Mouse (Mus musculus) kidney, adult 2 months (tissue): ENCODE measurements around the gene 4930469K13Rik. TPM values are rescaled to one million over a fixed set of nuclear protein-coding genes. Genes with fewer than 3 reads are reported as not detected.

Experiments used
- DNase-seq: peaks from one replicate; pipeline ENCODE4 v3.0.0; 2021
- H3K27ac ChIP-seq: fragments of 200-500 bp; 2 replicates; pipeline ENCODE4 v1.5.1; 2012; ENCODE audit warnings: low read depth, low read length, control low read depth, inconsistent platforms; ENCODE audit not compliant: insufficient read depth
- H3K27me3 ChIP-seq: fragments of 200-500 bp; replicated peaks from 2 replicates; pipeline ENCODE4 v1.6.1; 2012; ENCODE audit warnings: mild to moderate bottlenecking, moderate library complexity, low read length, inconsistent platforms; ENCODE audit not compliant: control insufficient read depth, insufficient read depth
- H3K36me3 ChIP-seq: fragments of 200-500 bp; 2 replicates; pipeline ENCODE4 v1.6.1; 2012; ENCODE audit warnings: mild to moderate bottlenecking, moderate library complexity, low read length, inconsistent platforms; ENCODE audit not compliant: control insufficient read depth, insufficient read depth
- H3K4me1 ChIP-seq: fragments of 200-500 bp; 2 replicates; pipeline ENCODE4 v1.6.1; 2011; ENCODE audit warnings: low read length; ENCODE audit not compliant: control insufficient read depth, insufficient read depth
- H3K4me3 ChIP-seq: fragments of 200-500 bp; 2 replicates; pipeline ENCODE4 v1.5.1; 2011; ENCODE audit warnings: mild to moderate bottlenecking, low read depth, low read length, control low read depth; ENCODE audit not compliant: insufficient read depth
- CTCF ChIP-seq: fragments of 200-500 bp; conservative IDR thresholded peaks from 2 replicates; pipeline ENCODE4 v1.5.1; 2011; ENCODE audit warnings: low read depth, mild to moderate bottlenecking, control low read depth, low read length, moderate library complexity, mixed read lengths; ENCODE audit not compliant: insufficient read depth, insufficient read length
- POLR2A ChIP-seq: fragments of 200-500 bp; IDR thresholded peaks from one replicate; pipeline ENCODE4 v1.6.1; 2011; ENCODE audit warnings: low read depth, low read length, control low read depth
- WGBS: fragments of 180-500 bp; shearing (Covaris S2); methylation state at CpG from one replicate; pipeline ENCODE4 v1.1.7; 2018; 5-methylcytosine and 5-hydroxymethylcytosine counted together
- polyA plus RNA-seq: library from polyadenylated mRNA; depleted of rRNA; stranded (reverse); fragments of >200 nt; gene quantifications from 2 replicates; pipeline ENCODE4 v1.2.3, GENCODE M21; 2012

The 4930469K13Rik gene
- polyA plus RNA-seq, 1 experiment = 3.5 TPM

DNA sequence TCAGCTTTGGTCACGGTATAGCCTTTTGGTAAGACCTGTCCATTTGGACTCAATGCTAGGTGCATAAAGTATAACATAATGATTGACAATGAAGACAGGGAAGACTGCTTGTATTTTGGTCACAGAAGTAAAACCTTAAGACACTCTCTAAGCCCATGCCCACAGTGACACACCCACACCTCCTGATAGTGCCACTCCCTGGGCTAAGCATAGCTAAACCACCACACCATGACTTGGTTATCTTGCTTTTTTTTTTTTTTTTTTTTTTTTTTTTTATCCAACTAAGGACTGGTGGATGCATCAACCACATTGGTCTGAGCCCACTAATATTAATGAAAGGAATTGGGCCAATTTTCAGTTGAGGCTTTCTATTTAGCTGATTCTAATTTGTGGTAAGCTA lies 10.9 kb upstream of the 4930469K13Rik start:
- no peak overlapping the region for H3K4me3 ChIP-seq
- H3K36me3 ChIP-seq = no peaks in the 10 kb centered on the region
- DNase-seq = no peak
- H3K27me3 ChIP-seq = no peaks in the 10 kb centered on the region
- WGBS = 97% methylated on average over 1 of the region's 1 CpGs
- H3K27ac ChIP-seq = no peak overlapping the region
- TF ChIP-seq CTCF (no peak), POLR2A (no peak)
- no peaks in the 10 kb centered on the region for H3K4me1 ChIP-seq

DNA sequence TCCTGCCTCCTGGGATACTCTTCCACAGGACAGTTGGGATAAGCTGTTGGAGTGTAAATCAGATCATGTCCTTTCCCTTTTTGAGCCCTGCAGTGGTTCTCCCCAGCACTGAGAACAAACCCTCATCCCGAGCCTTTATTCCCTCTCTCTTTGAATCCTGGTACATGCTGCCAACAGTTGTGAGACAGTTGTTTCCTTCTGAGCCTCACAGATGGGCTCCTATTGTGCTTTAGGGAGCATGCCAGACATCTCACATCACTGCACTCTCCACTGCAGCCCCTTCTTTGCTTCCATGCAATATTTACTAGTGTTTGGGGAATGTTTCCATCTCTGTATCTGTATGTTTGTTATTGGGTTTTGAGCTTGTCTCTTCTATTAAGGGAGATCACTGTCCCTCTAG lies 6.6 kb upstream of the 4930469K13Rik start:
- no peak overlapping the region for H3K27ac ChIP-seq
- 50% methylated on average over 1 of the region's 1 CpGs for WGBS
- H3K27me3 ChIP-seq = no peaks in the 10 kb centered on the region
- TF ChIP-seq CTCF (no peak), POLR2A (no peak)
- no peaks in the 10 kb centered on the region for H3K4me1 ChIP-seq
- no peaks in the 10 kb centered on the region for H3K36me3 ChIP-seq
- no peak for DNase-seq
- H3K4me3 ChIP-seq = no peak overlapping the region

- H3K27ac ChIP-seq = no peak overlapping the region
- no peaks in the 10 kb centered on the region for H3K36me3 ChIP-seq
- TF ChIP-seq CTCF (no peak), POLR2A (no peak)
- WGBS = 79% methylated on average over 4 of the region's 4 CpGs
- no peak for DNase-seq
- H3K4me3 ChIP-seq = no peak overlapping the region
- H3K27me3 ChIP-seq = no peaks in the 10 kb centered on the region
- H3K4me1 ChIP-seq = no peaks in the 10 kb centered on the region
Observed at GRCm38 (mm10) chr11:34101827-34102226, 3.5 kb upstream of the 4930469K13Rik start.

- no peaks in the 10 kb centered on the region for H3K27me3 ChIP-seq
- H3K36me3 ChIP-seq = no peaks in the 10 kb centered on the region
- WGBS = 71% methylated on average over 3 of the region's 3 CpGs
- TF ChIP-seq CTCF (no peak), POLR2A (no peak)
- no peak for DNase-seq
- H3K4me1 ChIP-seq = no peaks in the 10 kb centered on the region
- H3K27ac ChIP-seq = no peak overlapping the region
- H3K4me3 ChIP-seq = no peak overlapping the region
Observed at GRCm38 (mm10) chr11:34087064-34087463, 11.3 kb downstream of the 4930469K13Rik start.

DNA sequence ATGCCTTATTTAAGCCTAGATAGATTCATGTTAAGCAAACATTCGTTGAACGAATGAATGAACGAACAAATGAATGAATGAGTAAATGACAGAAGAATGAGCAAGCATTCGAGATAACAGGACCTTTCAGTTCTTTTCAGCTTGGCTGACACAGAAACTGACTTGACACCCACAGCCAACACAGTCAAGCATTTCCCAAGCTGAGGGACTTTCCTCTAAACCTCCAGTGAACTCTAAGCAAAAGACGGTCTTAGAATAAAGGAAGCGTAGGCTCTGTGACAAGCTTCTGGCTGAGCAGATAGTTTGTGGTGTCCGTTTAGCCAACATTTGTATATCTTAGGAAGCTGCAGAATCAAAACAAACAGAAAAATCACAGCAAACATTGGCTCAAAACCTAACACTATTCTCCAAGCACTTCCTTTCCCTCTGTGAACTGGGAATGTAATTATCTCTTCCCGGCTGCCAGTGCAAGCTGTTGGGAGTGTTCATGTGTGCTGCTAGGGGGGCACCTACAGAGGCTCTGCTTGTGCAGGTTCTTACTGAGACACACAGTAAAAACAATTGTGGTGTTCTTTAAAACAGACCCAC lies 12.1 kb downstream of the 4930469K13Rik start:
- no peak for TF ChIP-seq CTCF
- no peak for TF ChIP-seq POLR2A
- H3K4me3 ChIP-seq = no peak overlapping the region
- no peak overlapping the region for H3K27ac ChIP-seq
- 73% methylated on average over 8 of the region's 8 CpGs for WGBS
- DNase-seq = no peak
- H3K4me1 ChIP-seq = no peaks in the 10 kb centered on the region
- H3K27me3 ChIP-seq = no peaks in the 10 kb centered on the region
- no peaks in the 10 kb centered on the region for H3K36me3 ChIP-seq

- no peaks in the 10 kb centered on the region for H3K4me1 ChIP-seq
- no peak for DNase-seq
- H3K4me3 ChIP-seq = no peak overlapping the region
- 43% methylated on average over 2 of the region's 2 CpGs for WGBS
- no peaks in the 10 kb centered on the region for H3K36me3 ChIP-seq
- TF ChIP-seq CTCF (no peak), POLR2A (no peak)
- H3K27ac ChIP-seq = no peak overlapping the region
- no peaks in the 10 kb centered on the region for H3K27me3 ChIP-seq
Observed at GRCm38 (mm10) chr11:34084639-34085038, 13.7 kb downstream of the 4930469K13Rik start.

GRCm38 (mm10) chr11:34083795-34084194 lies 14.6 kb downstream of the 4930469K13Rik start:
- TF ChIP-seq CTCF = no peak
- no peak for TF ChIP-seq POLR2A
- Histone ChIP-seq H3K27ac (no peak overlapping the region), H3K36me3 (no peaks in the 10 kb centered on the region), H3K4me1 (no peaks in the 10 kb centered on the region), H3K4me3 (no peak overlapping the region), H3K27me3 (no peaks in the 10 kb centered on the region)
- no peak for DNase-seq
- WGBS = 69% methylated on average over 7 of the region's 7 CpGs

GRCm38 (mm10) chr11:34079542-34080464 lies 18.6 kb downstream of the 4930469K13Rik start:
- H3K27me3 ChIP-seq = no peaks in the 10 kb centered on the region
- no peak for DNase-seq
- 12% methylated on average over 6 of the region's 6 CpGs for WGBS
- no peaks in the 10 kb centered on the region for H3K4me1 ChIP-seq
- H3K36me3 ChIP-seq = no peaks in the 10 kb centered on the region
- no peak for TF ChIP-seq CTCF
- TF ChIP-seq POLR2A = no peak
- no peak overlapping the region for H3K27ac ChIP-seq
- H3K4me3 ChIP-seq = no peak overlapping the region
